Mouse (Mus musculus): ENCODE results near the gene Parp14.

DNA sequence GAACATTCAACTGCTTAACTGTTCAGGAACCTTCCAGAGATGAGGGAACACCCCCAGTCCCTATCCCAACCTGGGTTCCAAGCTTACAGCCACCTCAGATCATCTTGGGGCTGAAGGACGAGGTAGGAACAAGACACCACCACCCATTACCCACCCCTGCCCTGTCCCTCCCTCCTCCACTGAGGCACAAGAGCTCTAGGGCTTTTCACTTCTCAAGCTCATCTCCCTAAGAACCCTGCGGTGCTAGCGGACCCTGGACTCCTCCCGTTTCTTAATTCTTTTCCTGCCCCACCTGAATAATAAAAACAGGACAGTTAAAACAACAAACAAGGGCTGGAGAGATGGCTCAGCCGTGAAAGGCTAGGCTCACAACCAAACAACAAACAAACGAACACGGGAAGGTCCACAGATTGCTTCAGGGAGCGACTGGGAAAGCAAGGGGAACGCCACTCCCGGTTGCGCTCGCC lies 730 bp downstream of the Parp14 start:
- TF ChIP-seq CTCF (IDR thresholded peaks at IDR 0.05; ENCODE audit: low read depth): no peak
- TF ChIP-seq EP300 (IDR thresholded peaks at IDR 0.05; ENCODE audit: low read depth): no peak

Data from liver, embryonic 14.5 days (tissue).